Mouse (Mus musculus): ENCODE measurements around the gene Tpbpa. TPM values are rescaled to one million over a fixed set of nuclear protein-coding genes. Genes with fewer than 3 reads are reported as not detected.
"Not testable (repeated sequence)": the region's sequence is repeated elsewhere in the genome, so short reads cannot be mapped to it uniquely, and the experiment has no call there.

Tpbpa gene
- polyA plus RNA-seq (2012; rRNA removed): 0.78 and 2.0 TPM in 2 replicates

DNA sequence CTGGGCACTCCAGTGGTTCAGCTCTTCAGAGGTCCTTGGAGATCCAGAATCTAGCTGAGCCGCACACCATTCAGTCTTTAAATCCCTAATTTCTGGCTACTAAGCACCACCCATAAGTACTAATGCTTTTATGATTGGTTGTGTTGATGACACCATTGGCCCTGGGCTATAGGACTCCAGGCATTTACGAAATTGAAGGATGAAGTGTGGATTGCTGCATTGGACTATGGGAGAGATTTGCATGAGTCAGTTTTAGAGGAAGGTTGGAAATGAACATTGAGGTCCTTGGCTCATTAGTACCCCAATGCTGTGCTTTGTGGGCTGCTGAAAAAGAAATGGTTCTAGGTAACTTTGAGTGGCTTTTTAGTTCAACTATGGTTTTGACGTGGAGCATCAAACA is at the start of gene Tpbpa:
Gene Tpbpa (minus strand): TSS at position 101 of the 400 bp plus-strand sequence.
- not testable (repeated sequence) for DNase-seq (ENCODE audit: low read depth)

DNA sequence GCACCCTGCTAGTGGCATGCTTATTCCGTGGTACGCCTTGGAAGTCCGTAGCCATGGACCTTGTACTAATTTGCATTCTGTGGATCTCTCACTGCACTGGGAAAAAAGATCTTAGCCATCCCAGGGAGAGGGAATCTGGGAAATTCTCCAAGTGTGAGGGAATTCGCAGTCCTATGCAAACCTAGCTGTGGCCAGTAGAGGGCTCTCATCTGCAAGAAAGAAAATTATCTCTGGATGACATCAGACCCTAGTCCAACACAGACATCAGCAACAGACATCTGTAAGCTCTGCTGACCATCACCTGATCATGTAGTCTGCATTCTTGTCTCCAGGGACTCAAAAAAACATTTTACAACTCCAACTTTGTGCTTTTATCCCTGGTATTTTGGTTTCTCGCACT is 45.1 kb upstream of the Tpbpa start:
- DNase-seq (ENCODE audit: low read depth): not testable (repeated sequence)

DNA sequence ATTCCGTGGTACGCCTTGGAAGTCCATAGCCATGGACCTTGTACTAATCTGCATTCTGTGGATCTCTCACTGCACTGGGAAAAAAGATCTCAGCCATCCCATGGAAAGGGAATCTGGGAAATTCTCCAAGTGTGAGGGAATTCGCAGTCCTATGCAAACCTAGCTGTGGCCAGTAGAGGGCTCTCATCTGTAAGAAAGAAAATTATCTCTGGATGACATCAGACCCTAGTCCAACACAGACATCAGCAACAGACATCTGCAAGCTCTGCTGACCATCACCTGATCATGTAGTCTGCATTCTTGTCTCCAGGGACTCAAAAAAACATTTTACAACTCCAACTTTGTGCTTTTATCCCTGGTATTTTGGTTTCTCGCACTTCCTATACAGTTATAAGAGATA is 30.5 kb upstream of the Tpbpa start:
- not testable (repeated sequence) for DNase-seq (ENCODE audit: low read depth)

DNA sequence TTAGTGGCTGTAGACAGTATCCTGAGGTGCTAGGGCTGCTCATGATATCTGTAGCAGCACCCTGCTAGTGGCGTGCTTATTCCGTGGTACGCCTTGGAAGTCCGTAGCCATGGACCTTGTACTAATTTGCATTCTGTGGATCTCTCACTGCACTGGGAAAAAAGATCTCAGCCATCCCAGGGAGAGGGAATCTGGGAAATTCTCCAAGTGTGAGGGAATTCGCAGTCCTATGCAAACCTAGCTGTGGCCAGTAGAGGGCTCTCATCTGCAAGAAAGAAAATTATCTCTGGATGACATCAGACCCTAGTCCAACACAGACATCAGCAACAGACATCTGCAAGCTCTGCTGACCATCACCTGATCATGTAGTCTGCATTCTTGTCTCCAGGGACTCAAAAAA is 22.2 kb upstream of the Tpbpa start:
- not testable (repeated sequence) for DNase-seq (ENCODE audit: low read depth)

DNA sequence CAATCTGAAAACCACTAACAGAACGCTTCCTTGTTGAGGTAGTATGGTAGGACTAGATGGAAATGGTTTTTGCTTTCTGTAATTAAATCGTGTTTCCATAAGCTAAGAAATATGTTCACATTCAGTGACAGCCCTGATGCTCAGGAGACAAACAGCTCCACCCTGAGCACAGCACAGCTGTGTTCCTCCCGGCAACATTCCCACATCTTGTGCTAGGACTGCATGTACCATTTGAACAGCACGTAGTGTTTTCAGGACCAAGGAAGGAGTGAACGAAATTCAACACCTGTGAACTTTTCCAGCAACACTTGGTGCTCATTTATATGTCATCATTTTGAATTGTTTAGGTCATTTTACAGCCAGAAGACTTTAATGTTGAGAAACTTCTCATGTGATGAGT is 19.9 kb upstream of the Tpbpa start:
- DNase-seq (ENCODE audit: low read depth): no peak
- TF ChIP-seq CTCF (IDR thresholded peaks at IDR 0.05; ENCODE audit: borderline replicate concordance, extremely low read depth, insufficient read depth, insufficient read length) (no peak), POLR2A (IDR thresholded peaks at IDR 0.05; ENCODE audit: borderline replicate concordance, extremely low read depth, insufficient read depth, insufficient read length, poor library complexity, severe bottlenecking) (no peak)

DNA sequence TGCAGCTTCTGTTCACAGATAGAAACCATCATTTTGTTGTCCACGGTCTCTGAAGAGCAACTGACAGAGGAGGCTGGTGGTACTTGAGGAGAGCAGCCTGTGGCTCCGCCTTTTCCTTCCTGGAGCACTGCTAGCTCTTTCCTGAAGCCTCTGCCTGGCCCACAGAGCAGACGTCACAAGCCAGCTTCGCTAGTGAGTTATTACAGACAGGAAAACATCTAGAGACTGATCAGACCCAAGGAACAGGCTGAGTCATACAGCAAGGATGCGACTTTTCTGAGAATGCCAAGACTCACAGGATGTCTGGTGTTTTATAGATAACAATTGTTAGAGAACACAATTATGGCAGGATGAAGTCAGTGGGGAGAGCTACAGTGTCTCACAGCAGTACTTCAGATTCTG is 5.3 kb downstream of the Tpbpa start, which contains the start of the genes Gm49391 and Ctla2a:
Gene Gm49391 (minus strand): TSS at position 72 of the 402 bp plus-strand sequence.
Gene Ctla2a (minus strand): TSS at position 126 of the 402 bp plus-strand sequence.
- DNase-seq (ENCODE audit: low read depth): peak; percentile 1
- no peak for TF ChIP-seq CTCF (IDR thresholded peaks at IDR 0.05; ENCODE audit: borderline replicate concordance, extremely low read depth, insufficient read depth, insufficient read length)
- TF ChIP-seq POLR2A (IDR thresholded peaks at IDR 0.05; ENCODE audit: borderline replicate concordance, extremely low read depth, insufficient read depth, insufficient read length, poor library complexity, severe bottlenecking): no peak

DNA sequence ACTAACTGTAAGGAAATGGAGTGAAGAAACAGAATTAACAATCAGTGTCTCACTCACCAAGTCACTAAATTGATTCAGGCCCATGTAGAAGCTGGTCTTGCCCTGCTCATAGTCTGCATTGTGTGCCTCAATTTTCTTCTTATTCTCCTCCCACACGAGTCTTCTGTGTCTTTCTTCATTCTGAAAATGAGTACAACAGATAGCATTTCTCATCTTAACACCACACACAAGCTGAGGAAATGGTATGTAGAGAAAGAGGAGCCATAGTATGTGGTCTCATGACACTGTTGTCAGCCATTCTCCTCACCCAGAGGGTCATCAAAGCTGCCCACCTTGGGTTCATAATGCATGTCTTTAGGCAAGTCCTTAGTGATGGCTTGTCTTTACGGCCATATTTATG is 6.3 kb downstream of the Tpbpa start, which contains the start of gene Gm49393:
Gene Gm49393 (minus strand): TSS at position 101 of the 400 bp plus-strand sequence.
- DNase-seq (ENCODE audit: low read depth): not testable (repeated sequence)

DNA sequence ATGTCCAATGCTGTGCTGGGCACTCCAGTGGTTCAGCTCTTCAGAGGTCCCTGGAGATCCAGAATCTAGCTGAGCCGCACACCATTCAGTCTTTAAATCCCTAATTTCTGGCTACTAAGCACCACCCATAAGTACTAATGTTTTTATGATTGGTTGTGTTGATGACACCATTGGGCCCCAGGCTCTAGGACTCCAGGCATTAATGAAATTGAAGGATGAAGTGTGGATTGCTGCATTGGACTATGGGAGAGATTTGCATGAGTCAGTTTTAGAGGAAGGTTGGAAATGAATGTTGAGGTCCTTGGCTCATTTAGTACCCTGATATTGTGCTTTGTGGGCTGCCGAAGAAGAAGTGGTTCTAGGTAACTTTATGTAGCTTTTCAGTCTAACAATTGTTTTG is 37.0 kb downstream of the Tpbpa start, which contains the start of gene Tpbpb:
Gene Tpbpb (minus strand): TSS at position 101 of the 400 bp plus-strand sequence.
- DNase-seq (ENCODE audit: low read depth): not testable (repeated sequence)

DNA sequence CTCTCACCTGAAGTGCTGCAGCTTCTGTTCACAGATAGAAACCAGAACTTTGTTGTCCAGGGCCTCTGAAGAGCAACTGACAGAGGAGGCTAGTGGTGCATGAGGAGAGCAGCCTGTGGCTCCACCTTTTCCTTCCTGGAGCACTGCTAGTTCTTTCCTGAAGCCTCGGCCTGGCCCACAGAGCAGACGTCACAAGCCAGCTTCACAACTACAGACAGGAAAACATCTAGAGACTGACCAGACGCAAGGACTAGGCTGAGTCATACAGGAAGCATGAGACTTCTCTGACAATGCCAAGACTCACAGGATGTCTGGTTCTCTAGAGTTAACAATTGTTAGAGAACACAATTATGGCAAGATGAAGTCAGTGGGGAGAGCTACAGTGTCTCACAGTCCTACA is 44.5 kb downstream of the Tpbpa start, which contains the start of gene Ctla2b:
Gene Ctla2b (minus strand): TSS at position 120 of the 400 bp plus-strand sequence.
- TF ChIP-seq POLR2A (IDR thresholded peaks at IDR 0.05; ENCODE audit: borderline replicate concordance, extremely low read depth, insufficient read depth, insufficient read length, poor library complexity, severe bottlenecking): no peak
- peak; percentile 3 for DNase-seq (ENCODE audit: low read depth)

DNA sequence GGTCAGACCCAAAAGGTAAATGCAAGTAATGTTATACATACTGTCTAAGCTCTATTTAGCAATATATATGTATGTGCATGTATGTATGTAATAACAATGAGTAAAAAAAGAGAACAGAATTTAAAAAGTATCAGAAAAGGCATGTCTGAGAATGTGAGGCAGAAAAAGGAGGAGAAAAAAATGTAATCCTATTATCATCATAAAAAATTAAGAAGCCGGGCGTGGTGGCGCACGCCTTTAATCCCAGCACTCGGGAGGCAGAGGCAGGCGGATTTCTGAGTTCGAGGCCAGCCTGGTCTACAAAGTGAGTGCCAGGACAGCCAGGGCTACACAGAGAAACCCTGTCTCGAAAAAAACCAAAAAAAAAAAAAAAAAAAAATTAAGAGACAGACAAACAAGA is 45.0 kb downstream of the Tpbpa start, which contains the start of gene Gm49392:
Gene Gm49392 (minus strand): TSS at position 101 of the 400 bp plus-strand sequence.
- not testable (repeated sequence) for DNase-seq (ENCODE audit: low read depth)

DNA sequence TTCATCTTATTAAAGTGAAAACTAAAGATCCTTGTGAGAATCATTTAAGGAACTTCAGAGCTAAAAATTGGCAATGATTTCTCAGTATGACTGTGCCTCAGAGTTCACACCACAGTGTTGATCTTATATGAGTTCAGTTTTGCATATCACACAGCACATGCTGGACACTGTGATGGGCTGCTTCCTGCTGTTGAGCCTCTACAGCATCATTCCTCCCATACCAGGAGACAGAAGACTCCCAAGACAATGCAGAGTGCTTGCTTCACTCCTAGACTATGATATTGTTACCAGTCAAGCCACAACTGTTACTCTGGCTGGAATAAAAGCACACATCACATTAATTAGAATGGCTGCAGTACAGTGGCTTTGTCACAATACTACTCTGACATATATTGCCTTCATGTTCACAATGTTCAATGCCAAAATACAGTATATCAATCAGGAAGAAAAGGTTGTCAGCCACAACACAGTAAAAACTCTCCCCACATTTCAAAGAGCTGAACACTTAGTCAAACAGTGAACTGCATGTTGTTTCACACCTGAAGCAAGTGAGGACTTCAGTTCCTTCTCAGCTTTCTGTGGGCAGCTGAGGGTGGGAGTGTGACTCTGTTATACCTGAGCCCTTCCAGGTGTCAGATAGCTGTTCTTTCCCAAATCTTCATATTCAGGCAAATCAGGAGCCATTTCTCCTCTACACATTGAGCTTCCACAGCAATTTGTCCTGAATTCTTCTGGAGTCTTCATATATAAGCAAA is 46.2 kb downstream of the Tpbpa start:
- TF ChIP-seq CTCF (IDR thresholded peaks at IDR 0.05; ENCODE audit: borderline replicate concordance, extremely low read depth, insufficient read depth, insufficient read length) (no peak), POLR2A (IDR thresholded peaks at IDR 0.05; ENCODE audit: borderline replicate concordance, extremely low read depth, insufficient read depth, insufficient read length, poor library complexity, severe bottlenecking) (no peak)
- DNase-seq (ENCODE audit: low read depth): no peak

DNA sequence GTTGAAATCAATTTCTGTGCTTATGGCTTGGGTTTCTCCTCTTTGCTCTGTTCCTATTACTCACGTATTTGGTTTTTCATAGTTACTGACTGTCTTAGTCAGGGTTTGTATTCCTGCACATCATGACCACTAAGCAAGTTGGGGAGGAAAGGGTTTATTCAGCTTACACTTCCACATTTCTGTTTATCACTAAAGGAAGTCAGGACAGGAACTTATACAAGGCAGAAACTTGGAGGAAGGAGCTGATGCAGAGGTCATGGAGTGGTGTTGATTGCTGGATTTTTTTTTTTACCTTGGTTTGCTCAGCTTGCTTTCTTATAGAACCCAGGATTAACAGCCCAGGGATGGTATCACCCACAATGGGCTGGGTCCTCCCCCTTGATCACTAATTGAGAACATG is 49.5 kb downstream of the Tpbpa start:
- TF ChIP-seq CTCF (IDR thresholded peaks at IDR 0.05; ENCODE audit: borderline replicate concordance, extremely low read depth, insufficient read depth, insufficient read length) (no peak), POLR2A (IDR thresholded peaks at IDR 0.05; ENCODE audit: borderline replicate concordance, extremely low read depth, insufficient read depth, insufficient read length, poor library complexity, severe bottlenecking) (no peak)
- DNase-seq (ENCODE audit: low read depth): no peak

Other genes with a start within 250 kb of the Tpbpa start
- gene BC051665, start 155.6 kb downstream of the Tpbpa start, polyA plus RNA-seq (2012; rRNA removed): not detected in 2 replicates
- gene Ctsll3, start 139.1 kb downstream of the Tpbpa start, polyA plus RNA-seq (2012; rRNA removed): not detected in 2 replicates
- 0.08 and 0.14 TPM in 2 replicates for gene 4930486L24Rik, start 77.5 kb downstream of the Tpbpa start, polyA plus RNA-seq (2012; rRNA removed)
- not detected in 2 replicates for gene Gm49392, start 45.1 kb downstream of the Tpbpa start, polyA plus RNA-seq (2012; rRNA removed)
- gene Ctla2b, start 44.5 kb downstream of the Tpbpa start, polyA plus RNA-seq (2012; rRNA removed): 1.6 TPM in 2 replicates
- gene Tpbpb, start 37.1 kb downstream of the Tpbpa start, polyA plus RNA-seq (2012; rRNA removed): 0.27 and 0.39 TPM in 2 replicates
- not detected in 2 replicates for gene Gm49393, start 6.4 kb downstream of the Tpbpa start, polyA plus RNA-seq (2012; rRNA removed)
- 2.0 and 3.1 TPM in 2 replicates for gene Gm49391, start 5.4 kb downstream of the Tpbpa start, polyA plus RNA-seq (2012; rRNA removed)
- 5.8 and 10.6 TPM in 2 replicates for gene Ctla2a, start 5.4 kb downstream of the Tpbpa start, polyA plus RNA-seq (2012; rRNA removed)
- gene Ctsj, start 64.0 kb upstream of the Tpbpa start, polyA plus RNA-seq (2012; rRNA removed): 0.05 and 0.34 TPM in 2 replicates
- gene Ctsq, start 98.6 kb upstream of the Tpbpa start, polyA plus RNA-seq (2012; rRNA removed): 0.05 TPM in 1 of 2 replicates, not detected in the other
- 0.07 TPM in 1 of 2 replicates, not detected in the other for gene Ctsr, start 222.3 kb upstream of the Tpbpa start, polyA plus RNA-seq (2012; rRNA removed)